Mouse (Mus musculus) heart, postnatal 10 days (tissue): ENCODE results near the gene Sdc3. TPM values are rescaled to one million over a fixed set of nuclear protein-coding genes. Genes with fewer than 3 reads are reported as not detected.

Experiments
- DNase-seq, 2 experiments: peaks; one replicate each; pipeline ENCODE4 v3.0.0; 2021
- intact Hi-C: fragments of 180-260 bp; cut with DNase I; formaldehyde crosslinking; loops from one replicate; pipeline ENCODE4 v1.15.1; 2025
- total RNA-seq, 2 experiments: library from RNA; stranded (reverse); gene quantifications; 2 replicates each; pipeline ENCODE4 v1.2.3; 2021

The Sdc3 gene
- 10 to 100 TPM; 54.8 to 64.2 TPM for total RNA-seq

- DNase-seq, result peak; percentile 41 to 50
- intact Hi-C loops, result no loop called here
Observed at GRCm38 (mm10) chr4:130792376-130793179, at the start of gene Sdc3. Gene Sdc3 (plus strand): TSS chr4:130792537.

- no peak for DNase-seq
- intact Hi-C loops, result no loop called here
Observed at GRCm38 (mm10) chr4:130744058-130744457, 48.3 kb upstream of the Sdc3 start.

GRCm38 (mm10) chr4:130745561-130746306 is 46.6 kb upstream of the Sdc3 start:
- DNase-seq, result peak in 1 of 2 experiments; percentile 48
- intact Hi-C loops, result no loop called here

GRCm38 (mm10) chr4:130749566-130749965 is 42.8 kb upstream of the Sdc3 start:
- DNase-seq, result no peak
- intact Hi-C loops, result no loop called here

GRCm38 (mm10) chr4:130751966-130752365 is 40.4 kb upstream of the Sdc3 start:
- intact Hi-C loops, result no loop called here
- DNase-seq, result no peak

- DNase-seq, result no peak
- intact Hi-C loops, result no loop called here
Observed at GRCm38 (mm10) chr4:130752591-130752990, 39.7 kb upstream of the Sdc3 start.

- peak; percentile 79 to 80 for DNase-seq
- intact Hi-C loops, result no loop called here
Observed at GRCm38 (mm10) chr4:130753755-130754154, 38.6 kb upstream of the Sdc3 start.

- intact Hi-C loops, result no loop called here
- DNase-seq, result no peak
Observed at GRCm38 (mm10) chr4:130754776-130755175, 37.6 kb upstream of the Sdc3 start.

- no peak for DNase-seq
- intact Hi-C loops, result no loop called here
Observed at GRCm38 (mm10) chr4:130759875-130760274, 32.5 kb upstream of the Sdc3 start.

- intact Hi-C loops, result no loop called here
- no peak for DNase-seq
Observed at GRCm38 (mm10) chr4:130761809-130762208, 30.5 kb upstream of the Sdc3 start.

- intact Hi-C loops, result no loop called here
- no peak for DNase-seq
Observed at GRCm38 (mm10) chr4:130765399-130766160, 26.8 kb upstream of the Sdc3 start.

- intact Hi-C loops, result no loop called here
- no peak for DNase-seq
Observed at GRCm38 (mm10) chr4:130766387-130766786, 25.9 kb upstream of the Sdc3 start.

GRCm38 (mm10) chr4:130766926-130767325 is 25.4 kb upstream of the Sdc3 start:
- intact Hi-C loops, result no loop called here
- no peak for DNase-seq

- DNase-seq, result no peak
- intact Hi-C loops, result no loop called here
Observed at GRCm38 (mm10) chr4:130773899-130774298, 18.4 kb upstream of the Sdc3 start.

GRCm38 (mm10) chr4:130774822-130775221 is 17.5 kb upstream of the Sdc3 start:
- intact Hi-C loops, result no loop called here
- DNase-seq, result no peak

- DNase-seq, result no peak
- intact Hi-C loops, result no loop called here
Observed at GRCm38 (mm10) chr4:130777647-130778046, 14.7 kb upstream of the Sdc3 start.

- no peak for DNase-seq
- intact Hi-C loops, result no loop called here
Observed at GRCm38 (mm10) chr4:130779037-130779436, 13.3 kb upstream of the Sdc3 start.

GRCm38 (mm10) chr4:130782492-130782891 is 9.8 kb upstream of the Sdc3 start:
- no peak for DNase-seq
- intact Hi-C loops, result no loop called here

- peak in 1 of 2 experiments; percentile 76 for DNase-seq
- intact Hi-C loops, result no loop called here
Observed at GRCm38 (mm10) chr4:130784755-130785154, 7.6 kb upstream of the Sdc3 start.

GRCm38 (mm10) chr4:130787530-130787929 is 4.8 kb upstream of the Sdc3 start:
- intact Hi-C loops, result no loop called here

GRCm38 (mm10) chr4:130790180-130790579 is 2.2 kb upstream of the Sdc3 start:
- intact Hi-C loops, result loop anchor here (1.0 kb wide), 3 partner anchors 88 to 157 kb away; no protein-coding TSS in a partner anchor
- DNase-seq, result peak; percentile 89 to 93

More at GRCm38 (mm10) chr4:130787530-130787929, 4.8 kb upstream of the Sdc3 start:
- no peak for DNase-seq
